Mouse (Mus musculus): Measurements from ENCODE around the gene Isoc2a.
A peak's percentile ranks its signal among the peaks of the same experiment; 100 is the strongest.

The Isoc2a gene

DNA sequence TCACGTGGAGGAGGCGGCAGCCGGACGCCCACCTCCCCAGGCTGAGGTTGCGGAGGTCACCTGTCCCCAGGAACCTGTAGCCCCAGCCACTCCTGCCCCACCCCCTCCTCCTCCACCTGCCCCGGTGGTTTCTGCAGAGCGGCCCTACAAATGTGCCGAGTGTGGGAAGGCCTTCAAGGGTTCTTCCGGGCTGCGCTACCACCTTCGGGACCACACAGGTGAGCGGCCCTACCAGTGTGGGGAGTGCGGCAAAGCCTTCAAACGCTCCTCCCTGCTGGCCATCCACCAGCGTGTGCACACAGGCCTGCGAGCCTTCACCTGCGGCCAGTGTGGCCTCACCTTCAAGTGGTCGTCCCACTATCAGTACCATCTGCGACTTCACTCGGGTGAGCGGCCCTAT lies 43.0 kb downstream of the Isoc2a start:
- no peak for DNase-seq

DNA sequence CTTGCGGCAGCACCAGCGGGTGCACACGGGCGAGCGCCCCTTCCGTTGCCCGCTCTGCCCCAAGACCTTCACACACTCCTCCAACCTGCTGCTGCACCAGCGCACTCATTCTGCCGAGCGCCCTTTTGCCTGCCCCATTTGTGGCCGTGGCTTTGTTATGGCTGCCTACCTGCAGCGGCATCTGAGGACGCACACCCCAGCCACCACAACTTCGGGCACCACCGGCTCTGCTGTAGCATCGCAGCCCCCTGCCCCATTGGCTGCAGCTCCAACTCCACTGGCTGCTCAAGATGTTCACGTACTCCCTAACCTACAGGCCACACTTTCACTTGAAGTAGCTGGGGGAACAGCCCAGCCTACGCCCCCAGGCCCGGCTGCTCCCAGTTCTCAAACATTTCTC lies 43.5 kb downstream of the Isoc2a start:
- DNase-seq, result no peak

DNA sequence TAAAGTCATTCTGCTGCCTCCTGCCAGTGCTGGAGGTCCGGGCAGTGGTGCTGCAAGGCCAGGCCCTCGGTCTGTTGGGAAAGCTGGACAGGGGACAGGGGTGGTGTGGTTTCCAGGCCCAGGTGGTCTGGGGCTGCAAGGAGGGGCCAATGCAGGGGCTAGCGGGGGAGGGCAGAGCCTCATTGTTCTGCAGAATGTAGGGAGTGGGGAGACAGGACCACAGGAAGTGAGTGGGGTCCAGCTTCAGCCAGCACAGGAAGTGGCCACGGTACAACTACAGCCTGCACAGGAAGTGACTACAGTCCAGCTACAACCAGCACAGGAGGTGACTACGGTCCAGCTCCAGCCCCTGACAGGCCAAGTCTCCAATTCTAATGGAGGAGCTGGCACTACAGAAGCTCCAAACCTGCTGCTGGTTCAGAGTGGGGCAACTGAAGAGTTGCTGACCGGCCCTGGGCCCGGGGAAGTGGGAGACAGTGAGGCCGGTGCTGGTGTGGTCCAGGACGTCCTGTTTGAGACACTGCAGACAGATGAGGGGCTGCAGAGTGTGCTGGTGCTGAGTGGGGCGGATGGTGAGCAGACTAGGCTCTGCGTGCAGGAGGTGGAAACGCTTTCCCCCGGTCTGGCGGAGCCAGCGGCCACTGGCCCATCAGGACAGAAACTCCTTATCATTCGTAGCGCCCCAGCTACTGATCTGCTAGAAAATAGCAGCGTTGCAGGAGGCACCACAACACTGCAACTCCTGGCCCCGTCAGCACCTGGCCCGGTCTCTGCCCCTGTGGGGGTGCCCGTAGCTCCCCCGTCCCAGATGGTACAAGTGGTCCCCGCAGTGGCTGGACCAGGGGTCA lies 44.2 kb downstream of the Isoc2a start:
- no peak for DNase-seq

DNA sequence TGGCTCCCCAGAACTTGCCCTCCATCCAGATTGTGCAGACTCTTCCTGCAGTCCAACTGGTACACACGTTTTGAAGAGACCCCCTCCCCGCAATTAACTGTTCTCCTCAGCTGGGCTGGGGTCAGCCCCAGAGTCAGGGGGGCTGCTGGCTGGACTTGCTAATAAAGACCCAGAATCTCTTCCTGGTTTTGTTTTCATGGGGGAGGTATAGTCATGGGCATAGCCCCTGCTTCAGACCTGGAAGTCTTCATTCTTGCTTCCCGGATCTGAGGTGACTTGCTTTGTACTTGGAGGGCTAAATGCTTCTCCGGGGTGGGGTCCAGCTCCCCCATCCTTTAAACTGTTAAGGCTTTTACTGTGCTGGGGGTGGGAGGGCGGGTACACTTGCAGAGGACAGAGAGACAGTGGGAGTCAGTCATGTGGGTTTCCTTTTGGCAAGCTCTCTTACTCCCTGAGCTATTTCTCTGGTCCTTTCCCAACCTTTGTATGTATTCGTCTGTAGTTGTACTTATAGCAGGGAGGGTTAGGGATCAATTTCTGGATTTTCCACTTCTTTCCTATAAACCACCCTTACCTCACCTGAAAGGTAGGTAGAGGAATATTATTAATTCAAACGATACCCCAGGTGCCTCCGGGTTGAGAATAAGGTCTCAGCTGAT lies 45.0 kb downstream of the Isoc2a start, which contains the start of gene Nat14:
Gene Nat14, plus strand, starts transcription at position 205 of the 659 bp plus-strand sequence.
- DNase-seq, result no peak

DNA sequence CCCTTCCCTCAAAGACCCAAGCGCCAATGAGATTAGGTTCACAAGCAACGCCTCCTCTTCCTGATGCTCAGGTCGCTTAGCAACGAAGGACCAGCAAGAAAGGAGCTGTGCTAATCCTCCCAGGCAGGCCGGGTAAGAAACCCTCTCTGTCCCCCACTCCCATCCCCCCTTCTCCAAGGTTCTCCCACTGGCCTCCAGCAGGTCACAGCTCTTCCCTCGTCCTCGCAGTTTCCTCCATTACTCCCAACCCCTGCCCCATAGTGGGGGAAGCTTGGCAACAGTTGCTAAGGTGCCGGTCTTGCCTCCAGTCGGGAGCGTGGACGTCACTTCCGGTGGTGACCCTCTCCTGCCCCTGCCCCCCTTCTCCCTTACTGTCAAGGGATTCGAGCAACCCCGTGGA lies 45.6 kb downstream of the Isoc2a start:
- DNase-seq, result peak; percentile 76

DNA sequence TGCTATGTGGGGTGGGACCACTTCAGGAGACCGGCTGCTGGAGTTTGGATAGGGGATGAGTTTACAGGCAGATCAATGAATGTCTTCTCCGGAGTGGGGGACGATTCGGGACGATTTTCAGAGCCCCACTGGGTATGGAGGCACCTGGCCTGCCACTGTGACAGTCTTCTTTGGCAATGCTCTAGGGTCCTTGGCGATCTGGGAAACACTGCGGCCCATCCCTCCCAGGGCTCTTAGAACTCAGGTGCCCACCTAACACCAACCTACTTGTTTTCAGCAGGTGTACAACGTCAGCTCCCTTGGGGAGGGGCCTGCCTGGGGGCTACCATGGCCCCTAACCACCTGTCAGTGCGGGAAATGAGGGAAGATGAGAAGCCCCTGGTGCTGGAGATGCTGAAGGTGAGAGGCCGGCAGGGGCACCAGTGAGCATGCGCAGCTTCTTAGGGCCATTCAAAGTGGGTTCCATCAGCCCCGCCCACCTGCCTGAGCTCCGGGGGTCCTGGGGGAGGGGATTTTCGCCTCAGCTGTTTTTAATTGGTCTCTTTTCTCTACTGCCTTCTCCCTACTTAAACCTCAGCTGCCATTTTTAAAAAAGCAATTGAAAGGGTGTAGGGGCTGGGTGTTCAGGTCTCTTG lies 46.1 kb downstream of the Isoc2a start:
- peak; percentile 81 for DNase-seq

DNA sequence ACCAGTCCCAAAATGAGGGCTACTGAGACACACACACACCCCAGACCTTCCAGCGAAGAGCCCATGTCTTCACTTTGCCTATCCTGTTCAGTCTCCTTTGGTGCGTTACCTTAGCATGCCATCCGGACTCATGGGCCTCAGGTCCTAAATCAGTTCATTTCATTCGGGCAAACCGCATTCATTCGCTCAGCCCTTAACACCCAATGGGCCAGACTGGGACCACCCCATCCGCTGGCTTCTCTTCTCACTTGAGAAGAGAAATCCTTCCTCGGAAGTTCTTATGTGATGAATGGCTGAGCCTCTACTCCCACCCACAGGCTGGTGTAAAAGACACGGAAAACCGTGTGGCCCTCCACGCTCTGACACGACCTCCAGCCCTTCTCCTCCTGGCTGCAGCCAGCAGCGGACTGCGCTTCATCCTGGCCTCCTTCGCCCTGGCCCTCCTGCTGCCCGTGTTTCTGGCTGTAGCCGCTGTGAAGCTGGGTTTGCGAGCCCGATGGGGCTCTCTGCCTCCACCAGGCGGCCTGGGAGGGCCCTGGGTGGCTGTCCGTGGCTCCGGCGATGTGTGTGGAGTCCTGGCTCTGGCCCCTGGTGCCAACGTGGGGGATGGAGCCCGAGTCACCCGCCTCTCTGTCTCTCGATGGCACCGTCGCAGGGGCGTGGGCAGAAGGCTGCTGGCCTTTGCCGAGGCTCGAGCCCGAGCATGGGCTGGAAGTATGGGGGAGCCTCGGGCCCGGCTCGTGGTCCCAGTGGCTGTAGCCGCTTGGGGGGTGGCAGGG lies 46.8 kb downstream of the Isoc2a start:
- peak; percentile 69 for DNase-seq

DNA sequence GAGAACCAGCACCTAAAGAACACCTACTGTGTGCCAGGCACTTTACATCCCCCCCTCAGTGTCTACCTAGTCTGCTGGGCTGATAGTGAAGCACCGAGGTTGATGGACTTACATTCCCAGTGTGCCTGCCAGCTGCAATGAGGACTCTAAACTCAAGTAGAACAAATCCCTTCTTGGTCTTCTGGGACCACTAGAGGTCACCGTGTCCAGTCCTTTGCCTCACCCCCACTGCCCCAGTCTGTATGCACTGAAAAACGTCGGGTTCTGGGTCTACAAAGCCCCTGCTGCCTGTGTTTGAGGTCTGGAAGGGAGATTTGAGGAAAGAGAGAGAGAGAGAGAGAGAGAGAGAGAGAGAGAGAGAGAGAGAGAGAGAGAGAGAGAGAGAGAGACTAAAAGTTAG lies 47.5 kb downstream of the Isoc2a start:
- no peak for DNase-seq

DNA sequence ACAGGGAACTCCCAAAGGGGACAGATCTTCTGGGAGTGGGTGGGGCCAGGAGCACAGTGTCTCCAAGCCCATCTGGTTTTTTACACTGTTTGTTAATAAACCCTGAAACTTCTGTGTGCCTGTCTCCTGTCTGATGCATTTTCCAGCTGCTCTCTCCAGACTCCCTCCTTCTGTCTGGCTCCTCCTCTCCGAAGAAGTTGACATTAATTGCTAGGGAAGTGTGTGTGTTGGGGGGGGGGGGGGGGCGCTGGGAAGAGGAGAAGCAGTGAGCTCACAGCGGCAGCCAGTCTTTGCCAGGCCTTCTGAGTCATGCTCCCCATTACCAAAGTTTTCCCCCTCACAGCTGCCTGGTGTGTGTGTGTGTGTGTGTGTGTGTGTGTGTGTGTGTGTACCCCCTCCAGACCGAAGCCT lies 47.9 kb downstream of the Isoc2a start:
- DNase-seq, result no peak

DNA sequence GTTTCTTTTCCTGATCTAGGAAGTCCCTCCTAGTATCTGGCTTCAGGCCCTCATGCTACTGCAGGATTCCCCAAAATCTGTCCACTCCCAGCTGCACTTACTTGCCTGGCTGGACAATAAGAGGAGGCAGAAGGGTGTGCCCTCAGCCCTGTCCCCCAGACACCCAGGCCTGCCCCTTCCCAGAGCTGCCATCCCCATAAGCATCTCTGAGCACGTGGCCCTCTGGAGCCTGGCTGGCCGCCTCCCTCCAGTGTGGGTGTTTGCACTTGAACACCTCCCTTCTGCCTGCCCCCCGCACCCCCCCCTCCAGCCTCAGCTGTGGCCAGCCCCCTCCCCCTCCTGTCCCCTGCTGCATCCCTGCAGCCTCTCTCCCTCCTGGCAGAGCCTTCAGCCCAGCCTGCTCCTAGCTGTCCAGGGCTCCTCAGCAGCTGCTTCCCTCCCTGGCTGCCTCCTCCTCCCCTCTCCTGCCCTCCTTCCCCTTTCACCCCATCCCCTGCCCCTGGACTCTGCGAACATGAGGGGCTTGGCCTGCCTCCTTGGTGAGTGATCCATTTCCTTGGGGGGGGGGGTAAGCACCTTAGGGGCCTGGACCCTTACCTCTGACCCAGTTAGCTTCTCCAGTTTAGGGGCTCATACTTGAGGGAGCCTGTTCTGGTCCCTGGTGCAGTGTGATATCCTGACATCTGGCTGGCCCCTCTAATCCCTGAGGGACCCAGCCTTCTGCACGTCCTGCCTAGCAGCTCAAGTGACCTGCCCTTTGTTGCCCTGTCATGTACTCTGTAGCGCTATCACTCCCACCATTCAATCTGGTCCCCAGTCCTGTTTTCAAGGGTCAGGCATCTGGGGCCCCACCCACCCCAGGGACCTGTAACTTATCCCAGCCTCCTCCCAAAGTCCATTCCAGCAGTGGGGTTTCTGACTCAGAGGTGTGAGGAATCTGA lies 48.8 kb downstream of the Isoc2a start, which contains the start of gene Ssc5d:
Gene Ssc5d, plus strand, starts transcription at position 345 of the 941 bp plus-strand sequence.
- DNase-seq, result no peak

DNA sequence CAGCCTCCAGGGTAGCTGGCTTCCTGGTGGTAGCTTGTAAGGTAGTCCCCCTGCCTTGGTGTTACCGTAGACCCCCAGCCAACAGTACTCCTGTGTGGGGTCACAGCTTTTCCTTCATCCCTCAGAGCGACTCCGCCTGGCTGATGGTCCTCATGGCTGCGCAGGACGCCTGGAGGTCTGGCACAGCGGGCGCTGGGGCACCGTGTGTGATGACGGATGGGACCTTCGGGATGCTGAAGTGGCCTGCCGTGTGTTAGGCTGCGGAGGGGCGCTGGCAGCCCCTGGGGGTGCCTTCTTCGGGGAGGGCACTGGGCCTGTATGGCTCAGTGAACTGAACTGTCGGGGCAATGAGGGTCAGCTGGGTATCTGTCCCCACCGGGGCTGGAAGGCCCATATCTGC lies 49.9 kb downstream of the Isoc2a start:
- no peak for DNase-seq

DNA sequence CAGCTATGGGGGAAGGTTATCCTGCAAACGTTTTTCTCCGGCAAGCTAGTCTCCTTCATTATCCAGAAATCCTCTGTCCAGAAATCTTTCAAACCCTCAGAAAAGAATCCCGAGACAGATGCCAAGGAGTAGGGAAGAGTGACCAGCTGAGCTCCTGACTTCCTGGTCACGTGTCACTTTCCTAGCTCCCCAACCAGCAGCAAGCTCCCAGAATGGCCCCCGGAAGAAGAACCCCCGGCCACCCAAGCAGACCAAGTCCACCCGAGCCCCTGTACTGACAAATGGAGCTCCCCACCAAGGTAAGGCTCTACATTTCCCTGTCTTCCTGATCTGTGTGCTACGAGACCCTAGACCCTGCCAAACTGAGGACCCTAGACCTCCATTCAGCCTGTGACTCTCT lies 50.8 kb downstream of the Isoc2a start:
- no peak for DNase-seq

DNA sequence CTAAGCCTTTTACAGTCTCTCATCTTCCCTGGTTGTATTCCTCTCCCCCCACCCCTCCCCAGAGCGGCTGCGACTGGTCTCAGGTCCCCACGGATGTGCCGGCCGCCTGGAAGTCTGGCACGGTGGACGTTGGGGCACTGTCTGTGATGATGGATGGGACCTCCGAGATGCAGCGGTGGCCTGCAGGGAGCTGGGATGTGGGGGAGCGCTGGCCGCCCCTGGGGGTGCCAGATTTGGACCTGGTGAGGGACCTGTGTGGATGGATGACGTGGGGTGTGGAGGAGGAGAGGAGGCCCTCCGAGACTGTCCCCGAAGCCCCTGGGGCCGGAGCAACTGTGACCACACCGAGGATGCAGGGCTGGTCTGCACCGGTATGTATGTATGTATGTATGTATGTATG lies 51.4 kb downstream of the Isoc2a start:
- no peak for DNase-seq

DNA sequence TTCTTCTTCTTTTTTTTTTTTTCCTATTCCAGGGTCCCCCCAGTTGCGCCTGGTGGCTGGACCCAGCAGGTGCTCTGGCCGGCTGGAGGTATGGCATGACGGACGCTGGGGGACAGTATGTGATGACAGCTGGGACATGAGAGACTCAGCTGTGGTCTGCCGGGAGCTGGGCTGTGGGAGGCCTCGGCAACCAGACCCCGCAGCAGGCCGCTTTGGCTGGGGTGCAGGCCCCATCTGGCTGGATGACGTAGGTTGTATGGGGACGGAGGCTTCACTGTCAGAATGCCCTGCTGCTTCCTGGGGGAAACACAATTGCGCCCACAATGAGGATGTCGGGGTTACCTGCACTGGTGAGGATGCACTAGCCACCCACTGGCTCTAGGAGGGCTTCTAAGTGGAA lies 56.1 kb downstream of the Isoc2a start:
- DNase-seq, result no peak

DNA sequence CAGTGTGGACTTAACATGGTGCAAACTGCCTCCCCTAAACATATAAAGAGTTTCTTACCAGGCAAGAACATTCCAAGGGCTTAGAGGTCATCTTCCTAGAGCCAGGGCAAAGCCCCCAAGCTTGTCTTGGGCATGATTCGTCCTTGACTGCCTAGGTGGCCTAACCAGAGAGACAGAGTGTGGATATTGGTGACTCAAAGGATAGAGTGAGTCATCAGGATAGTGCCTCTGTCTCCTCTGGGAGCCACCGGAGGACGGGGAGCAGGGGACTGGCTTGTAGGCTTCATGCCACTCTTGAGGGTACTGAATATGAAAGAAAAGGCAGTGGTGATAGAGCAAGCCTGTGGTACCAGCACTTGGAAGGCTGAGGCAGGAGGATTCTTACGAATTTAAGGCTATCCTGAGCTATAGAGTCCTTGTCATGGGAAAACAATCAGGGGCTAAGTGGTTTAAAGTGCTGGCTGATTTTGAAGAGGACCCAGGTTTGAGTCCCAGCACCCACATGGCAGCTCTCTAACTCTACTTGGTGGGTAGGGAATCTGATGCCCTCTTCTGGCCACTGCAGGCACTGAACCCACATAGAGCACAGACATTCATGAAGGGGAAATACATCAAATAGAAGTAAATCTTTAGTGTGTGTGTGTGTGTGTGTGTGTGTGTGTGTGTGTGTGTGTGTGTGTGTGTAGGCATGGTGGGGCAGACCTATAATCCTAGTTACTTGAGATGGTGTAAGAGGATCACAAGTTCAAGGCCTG lies 57.4 kb downstream of the Isoc2a start:
- no peak for DNase-seq

DNA sequence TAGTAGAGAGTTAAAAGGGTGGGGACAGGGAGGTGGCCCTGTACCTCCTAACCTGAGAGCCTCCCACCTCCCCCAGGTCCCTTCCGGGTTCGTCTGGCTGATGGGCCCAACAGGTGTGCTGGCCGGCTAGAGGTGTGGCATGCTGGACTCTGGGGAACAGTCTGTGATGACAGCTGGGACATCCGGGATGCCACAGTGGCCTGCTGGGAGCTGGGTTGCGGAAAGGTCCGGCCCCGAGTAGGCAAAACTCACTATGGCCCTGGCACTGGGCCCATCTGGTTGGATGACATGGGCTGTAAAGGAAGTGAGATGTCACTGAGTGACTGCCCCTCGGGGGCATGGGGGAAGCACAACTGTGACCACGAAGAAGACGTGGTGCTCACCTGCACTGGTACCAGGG lies 59.9 kb downstream of the Isoc2a start:
- DNase-seq, result no peak

DNA sequence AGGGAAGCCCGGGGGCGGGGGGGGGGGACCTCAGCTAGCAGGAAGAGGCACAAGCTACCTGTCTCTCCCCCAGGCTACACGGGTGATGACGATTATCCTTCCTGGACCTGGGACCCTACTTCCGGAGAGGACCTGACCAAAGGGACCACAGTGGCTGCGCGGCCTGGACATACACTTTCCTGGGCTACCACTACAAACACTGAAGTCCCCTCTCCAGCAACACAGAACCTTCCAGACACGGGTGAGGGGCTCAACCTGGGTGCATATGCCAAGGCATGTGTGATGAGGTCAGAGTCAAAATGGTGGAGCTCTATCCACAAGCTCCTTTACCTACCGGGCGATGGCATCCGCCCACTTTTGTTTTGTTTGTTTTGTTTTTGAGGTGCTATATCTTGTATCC lies 60.4 kb downstream of the Isoc2a start:
- no peak for DNase-seq

DNA sequence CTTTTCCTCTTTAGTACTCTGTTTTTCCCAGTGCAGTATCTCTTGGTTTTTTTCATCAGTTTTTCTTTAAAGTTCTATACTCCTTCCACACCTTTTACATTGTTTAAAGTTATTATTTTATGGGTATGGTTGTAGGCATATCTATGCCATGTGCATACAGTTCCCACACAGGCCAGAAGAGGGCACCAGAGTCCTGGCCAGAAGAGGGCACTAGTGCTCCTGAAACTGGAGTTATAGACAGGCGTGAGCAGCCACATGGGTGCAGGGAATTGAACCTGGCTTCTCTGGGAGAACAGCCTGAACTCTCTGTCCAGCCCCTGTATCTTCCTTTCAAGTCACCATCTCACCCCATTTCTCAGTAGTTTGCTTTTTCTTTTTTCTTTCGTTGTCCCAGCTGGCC lies 61.5 kb downstream of the Isoc2a start:
- DNase-seq, result peak; percentile 61

DNA sequence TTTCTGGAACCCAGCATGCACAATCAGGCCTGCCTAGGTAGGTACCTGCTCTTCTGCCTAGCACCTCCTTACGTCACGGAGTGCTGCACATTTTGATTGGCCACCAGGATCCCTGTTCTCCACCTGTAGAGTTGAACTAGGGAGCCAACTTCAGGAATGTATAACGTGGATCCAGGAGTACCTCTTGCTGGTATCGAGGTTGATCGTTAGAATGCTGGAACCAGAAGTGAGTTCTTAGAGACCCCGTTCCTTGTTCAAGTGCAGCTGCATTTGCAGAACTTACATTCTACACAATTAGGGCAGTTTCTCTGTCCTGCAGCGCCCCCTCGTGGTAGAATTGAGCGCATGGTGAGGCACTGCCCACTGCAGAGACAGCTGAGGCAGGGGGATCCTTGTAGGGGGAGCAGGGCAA lies 63.1 kb downstream of the Isoc2a start:
- DNase-seq, result peak; percentile 74

DNA sequence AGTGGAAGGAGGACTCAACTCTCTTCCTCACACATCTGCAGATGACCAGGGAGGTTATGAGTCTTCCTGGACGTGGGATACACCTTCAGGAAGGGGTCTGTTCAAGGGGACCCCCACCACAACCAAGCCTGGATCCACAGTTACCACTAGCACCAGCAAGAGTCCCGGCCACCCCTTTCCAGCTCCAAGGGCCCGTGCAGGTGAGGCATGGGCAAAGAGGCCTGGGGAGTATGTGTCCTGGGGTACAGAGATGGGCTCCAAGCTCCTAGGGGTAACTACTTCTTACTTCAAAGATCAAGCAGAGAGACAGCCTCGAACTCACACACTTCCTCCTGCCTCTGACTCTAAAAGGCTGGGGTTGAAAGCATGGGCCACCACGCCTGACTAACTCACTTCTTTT lies 65.7 kb downstream of the Isoc2a start:
- DNase-seq, result no peak

DNA sequence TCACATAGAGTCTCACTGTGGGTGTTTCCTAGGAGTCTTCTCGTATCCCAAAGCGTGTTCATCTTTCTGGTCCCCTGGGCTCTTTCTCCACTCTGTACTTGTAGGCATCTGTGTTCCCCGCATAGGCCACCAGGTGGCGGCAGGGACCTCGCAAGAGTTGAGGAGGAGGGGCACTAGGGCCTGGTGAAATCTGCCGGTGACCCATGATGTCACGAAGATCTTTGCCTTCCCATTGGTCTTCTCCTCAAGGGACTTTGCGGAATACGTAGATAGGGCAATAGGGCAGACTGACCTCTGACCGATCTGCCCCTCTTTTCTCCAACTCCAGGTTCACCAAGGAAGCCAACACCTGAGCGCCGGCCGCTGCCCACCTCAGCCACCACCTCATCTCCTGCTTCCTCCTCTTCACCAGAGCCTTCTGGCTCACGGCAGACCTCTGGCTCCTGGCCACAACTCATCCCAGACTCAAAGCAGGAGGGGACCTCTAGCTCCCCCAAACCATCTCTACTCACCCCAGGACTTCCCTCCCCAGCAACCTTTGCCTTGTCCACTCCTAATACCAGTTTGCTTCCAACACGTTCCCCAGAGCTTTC lies 66.4 kb downstream of the Isoc2a start:
- DNase-seq, result peak; percentile 96

Measured in cerebellum, adult 11 months (tissue).